Mouse (Mus musculus) cerebellum, postnatal 4 days (tissue): Measurements from ENCODE around the gene Crtc1.

Source experiments
- DNase-seq, 2 experiments: peaks; one replicate each; pipeline ENCODE4 v3.0.0; 2022; ENCODE audit warnings: low spot score in 2 of 2, mixed read lengths in 1 of 2

Gene Crtc1

GRCm38 (mm10) chr8:70463306-70463705 is 23.9 kb upstream of the Crtc1 start:
- no peak for DNase-seq

DNA sequence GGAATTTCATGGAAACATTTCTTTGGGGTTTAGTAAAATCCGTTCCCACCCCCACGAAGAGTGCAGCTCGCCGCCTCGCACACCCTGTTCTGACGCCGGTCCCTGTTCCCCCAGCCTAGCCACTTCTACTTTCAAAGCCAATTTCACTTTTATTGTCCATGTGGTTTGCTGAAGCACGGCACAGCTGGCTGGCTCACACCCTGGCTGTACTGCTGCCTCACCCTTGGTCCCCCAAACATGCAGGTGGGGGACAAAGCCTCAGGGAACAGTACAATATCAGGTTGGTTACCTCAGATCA is 23.1 kb upstream of the Crtc1 start:
- DNase-seq, result no peak

GRCm38 (mm10) chr8:70461765-70462515 is 22.6 kb upstream of the Crtc1 start:
- DNase-seq, result no peak

- no peak for DNase-seq
Measured at GRCm38 (mm10) chr8:70460606-70461005, 21.2 kb upstream of the Crtc1 start.

DNA sequence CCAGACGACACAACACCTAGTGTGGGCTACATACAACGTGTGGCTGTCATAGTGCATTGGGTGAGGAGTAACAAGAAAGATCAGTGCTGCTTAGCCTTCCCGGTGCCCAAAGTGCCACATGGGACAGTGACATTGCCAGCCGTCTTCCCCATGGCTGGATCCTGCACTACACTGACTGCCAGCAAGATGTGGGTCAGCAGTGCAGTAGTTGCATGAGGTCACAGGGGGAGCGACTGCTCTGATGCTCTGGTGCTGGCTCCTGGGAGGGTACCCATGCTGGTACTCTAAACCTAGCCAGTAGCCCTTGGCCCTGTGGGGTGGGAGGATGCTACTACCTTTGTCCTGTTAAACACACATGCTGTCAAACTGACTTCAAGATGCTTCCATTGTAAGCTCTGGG is 20.8 kb upstream of the Crtc1 start:
- no peak for DNase-seq

GRCm38 (mm10) chr8:70459636-70460035 is 20.3 kb upstream of the Crtc1 start:
- DNase-seq, result no peak

DNA sequence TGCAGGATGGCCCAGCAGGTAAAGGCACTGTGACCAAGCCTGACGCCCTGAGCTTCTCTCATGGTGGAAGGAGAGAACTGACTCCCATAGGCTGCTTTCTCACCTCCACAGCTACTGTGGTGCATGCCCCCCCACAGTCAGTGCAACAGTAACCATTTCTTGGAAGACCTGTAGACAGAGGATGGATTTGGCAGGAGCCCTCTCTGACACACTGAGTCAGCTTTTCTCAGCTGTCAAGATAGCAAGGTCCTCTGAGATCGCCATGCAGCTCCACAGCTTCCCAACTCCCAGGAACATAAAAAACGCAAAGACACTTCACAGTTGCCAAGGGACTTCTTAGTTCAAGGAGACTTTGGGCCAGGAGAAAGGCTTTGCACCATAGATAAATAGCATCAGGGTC is 19.1 kb upstream of the Crtc1 start:
- DNase-seq, result no peak

GRCm38 (mm10) chr8:70457882-70458281 is 18.5 kb upstream of the Crtc1 start:
- DNase-seq, result no peak

- no peak for DNase-seq
Measured at GRCm38 (mm10) chr8:70456996-70457395, 17.6 kb upstream of the Crtc1 start.

DNA sequence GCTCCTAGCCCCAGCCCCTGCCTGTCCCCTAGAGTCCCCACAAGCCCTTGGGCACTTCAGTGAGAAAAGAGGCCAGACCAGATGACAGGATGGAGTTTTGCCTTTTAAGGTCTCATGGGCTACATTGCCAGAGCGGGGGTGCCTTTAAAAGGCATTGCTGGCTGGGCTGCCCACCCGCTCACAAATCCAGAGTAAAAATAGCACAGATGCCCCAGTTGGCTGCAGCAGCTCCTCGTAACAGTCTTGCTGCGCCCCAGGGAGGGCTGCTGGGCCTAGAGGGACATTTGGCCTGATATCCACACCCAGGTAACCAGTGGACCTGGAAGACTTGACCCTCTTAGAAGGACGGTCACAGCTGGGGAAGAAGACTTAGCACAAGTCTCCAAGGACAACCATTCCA is 14.5 kb upstream of the Crtc1 start:
- no peak for DNase-seq

- no peak for DNase-seq
Measured at GRCm38 (mm10) chr8:70452196-70452966, 13.0 kb upstream of the Crtc1 start.

GRCm38 (mm10) chr8:70447639-70448420 is 8.5 kb upstream of the Crtc1 start:
- peak in 1 of 2 experiments; percentile 67 for DNase-seq

GRCm38 (mm10) chr8:70445988-70446387 is 6.6 kb upstream of the Crtc1 start:
- no peak for DNase-seq

- no peak for DNase-seq
Measured at GRCm38 (mm10) chr8:70443326-70443725, 3.9 kb upstream of the Crtc1 start.

DNA sequence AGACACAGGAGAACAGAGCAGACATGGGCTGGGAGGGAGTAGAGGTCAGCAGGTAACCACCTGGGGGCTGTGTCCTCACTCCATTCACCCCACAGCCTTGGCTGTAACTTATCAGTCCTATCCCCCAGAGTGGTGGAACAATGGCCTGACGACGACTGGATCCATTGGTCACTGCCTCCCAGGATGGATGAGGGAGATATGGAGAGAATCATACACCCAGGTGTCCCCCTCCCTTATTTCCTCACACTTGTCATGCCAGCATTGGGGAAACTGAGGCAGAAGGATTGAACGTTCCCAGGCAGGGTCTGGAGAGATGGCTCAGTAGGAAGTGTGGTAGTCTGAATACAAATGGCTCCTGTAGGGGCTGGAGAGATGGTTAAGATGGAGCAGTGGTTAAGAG is 2.2 kb upstream of the Crtc1 start:
- DNase-seq, result no peak

DNA sequence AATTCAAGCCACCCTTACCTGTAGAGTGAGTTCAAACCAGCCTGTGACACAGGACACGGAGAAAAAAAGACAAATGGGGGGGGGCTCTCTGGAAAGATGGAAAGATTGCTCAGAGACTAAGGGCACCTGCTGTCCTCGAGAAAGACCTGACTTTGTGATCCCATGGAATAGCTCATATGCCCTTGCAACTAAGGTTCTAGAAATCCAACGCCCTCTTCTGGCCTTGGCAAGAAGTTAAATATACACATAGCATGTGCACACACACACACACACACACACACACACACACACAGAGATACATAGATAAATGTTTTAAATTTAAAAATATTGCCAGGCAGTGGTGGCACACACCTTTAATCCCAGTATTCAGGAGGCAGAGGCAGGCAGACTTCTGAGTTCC is 867 bp upstream of the Crtc1 start:
- no peak for DNase-seq

GRCm38 (mm10) chr8:70439848-70440179 is 435 bp upstream of the Crtc1 start:
- no peak for DNase-seq

DNA sequence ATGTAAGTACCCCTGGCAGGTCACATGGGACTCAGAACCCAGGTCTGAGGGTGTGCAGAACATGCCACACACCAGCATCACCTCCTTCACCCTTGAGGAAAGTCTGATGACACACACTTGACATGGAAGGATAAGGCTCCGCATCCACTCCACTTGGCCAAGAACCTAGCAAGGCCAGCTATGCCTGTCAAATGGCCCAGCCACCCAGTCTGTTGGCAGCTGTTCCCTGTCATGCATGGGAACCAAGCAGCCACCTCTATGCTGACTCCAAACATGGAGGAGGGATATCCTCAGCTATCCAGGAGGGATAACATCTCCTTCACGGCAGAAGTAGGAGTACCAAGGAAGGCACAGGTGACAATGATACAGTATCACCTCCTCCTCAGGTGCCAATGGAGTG is 956 bp downstream of the Crtc1 start:
- no peak for DNase-seq

DNA sequence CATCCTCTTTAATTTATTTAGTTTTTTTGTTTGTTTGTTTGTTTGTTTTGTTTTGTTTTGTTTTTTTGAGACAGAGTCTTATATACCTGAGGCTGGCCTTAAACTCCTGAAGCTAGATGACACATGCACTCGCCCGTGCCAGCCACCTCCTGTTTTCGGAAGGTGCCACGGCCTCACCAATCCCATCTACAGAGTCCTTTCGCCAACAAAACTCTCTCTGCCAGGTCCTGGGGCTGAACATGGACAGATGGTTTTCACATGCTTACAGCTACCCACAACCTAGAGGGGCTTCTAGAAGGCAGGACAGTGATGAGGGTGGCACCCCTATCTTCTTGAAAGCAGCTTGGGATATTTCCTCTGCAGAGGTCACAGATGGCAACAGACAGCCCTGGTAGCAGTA is 4.2 kb downstream of the Crtc1 start:
- no peak for DNase-seq

DNA sequence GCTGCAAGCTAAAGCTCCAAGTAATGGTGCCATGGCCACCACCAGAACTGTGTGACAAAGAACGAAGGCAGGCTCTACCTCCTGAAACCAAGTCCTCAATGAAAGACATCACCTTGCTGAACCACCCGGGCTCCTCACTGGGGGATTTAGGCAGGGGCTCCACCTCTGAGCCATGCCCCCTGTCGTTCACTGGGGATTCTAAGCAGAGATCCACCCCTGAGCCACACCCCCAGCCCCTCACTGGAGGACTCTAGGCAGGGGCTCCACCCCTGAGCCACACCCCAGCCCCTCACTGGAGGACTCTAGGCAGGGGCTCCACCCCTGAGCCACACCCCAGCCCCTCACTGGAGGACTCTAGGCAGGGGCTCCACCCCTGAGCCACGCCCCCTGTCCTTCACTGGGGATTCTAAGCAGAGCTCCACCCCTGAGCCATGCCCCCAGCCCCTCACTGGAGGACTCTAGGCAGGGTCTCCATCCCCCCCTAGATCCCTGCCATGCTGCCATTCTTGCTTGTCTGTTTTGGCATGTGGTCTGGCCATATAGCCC is 6.3 kb downstream of the Crtc1 start:
- DNase-seq, result no peak

DNA sequence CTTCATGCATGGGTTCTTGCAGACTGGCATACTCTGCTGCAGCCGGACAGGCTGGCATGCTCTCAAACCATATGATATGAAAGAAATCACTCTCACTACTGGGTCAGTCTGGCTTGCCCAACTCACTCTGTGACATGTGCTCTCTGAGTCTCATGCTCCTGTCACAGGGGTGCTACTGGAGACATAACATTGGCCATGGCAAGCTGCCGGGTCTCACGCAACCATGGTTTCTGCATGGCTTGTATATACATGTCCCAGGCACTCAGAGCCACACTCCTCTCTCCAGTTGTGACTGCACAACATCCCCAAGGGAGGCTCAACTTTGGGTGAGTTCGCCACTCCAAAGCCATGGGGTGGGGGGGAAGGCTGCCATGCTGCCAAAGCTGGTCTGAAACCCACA is 8.2 kb downstream of the Crtc1 start:
- DNase-seq, result no peak

GRCm38 (mm10) chr8:70426300-70426907 is 13.0 kb downstream of the Crtc1 start:
- DNase-seq, result no peak
